Mouse (Mus musculus): ENCODE measurements around the gene Iqcb1.

Iqcb1 gene

GRCm38 (mm10) chr16:36875276-36875851 lies 47.2 kb downstream of the Iqcb1 start:
- peak; percentile 80 to 81 for DNase-seq

DNA sequence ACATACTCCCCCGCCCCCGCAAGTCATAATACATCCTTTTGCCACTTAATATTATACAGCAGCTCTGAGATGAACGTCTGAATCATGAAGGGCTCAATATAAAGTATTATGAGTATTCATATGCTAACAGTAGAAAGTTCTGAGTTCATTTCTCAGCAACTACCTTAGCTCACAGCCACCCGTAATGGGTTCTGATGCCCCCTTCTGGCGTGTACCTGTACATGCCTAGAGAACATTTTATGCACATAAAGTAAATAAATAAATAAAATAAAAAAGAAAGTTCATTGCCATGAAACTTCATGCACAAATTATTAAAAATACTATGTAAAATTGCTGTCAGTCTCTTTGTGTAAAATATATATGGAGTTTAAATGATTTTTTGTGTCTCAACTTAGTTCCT lies 49.1 kb downstream of the Iqcb1 start:
- peak in 1 of 2 experiments; percentile 3 for DNase-seq

DNA sequence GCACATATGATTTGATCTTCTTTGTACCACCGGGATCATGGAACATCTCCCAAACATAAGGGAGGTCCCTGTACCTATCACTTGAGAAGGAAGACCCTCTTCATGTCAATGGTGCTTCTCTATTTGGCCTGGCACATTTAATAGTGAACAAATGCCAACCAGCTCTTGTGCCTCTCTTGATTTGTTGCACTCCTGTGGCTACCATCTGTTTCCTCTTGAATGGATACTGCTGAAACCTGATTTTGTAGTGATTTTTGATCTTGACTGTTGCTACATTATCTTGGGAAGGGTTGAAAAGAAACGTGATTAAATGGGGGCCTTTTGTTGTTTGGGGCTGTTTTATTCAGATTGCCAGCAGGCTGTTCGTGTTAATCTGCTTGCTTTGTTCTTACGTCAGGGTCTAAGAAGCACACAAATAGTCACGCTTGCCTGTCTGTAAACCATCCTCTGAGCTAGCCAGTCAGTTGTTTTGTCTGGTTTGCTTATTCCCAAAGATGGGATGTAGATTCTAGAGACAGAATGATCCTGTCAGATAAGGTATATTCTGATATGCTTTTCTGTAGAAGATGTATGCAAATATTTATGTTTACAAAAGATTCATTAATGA lies 54.7 kb downstream of the Iqcb1 start:
- DNase-seq, result peak; percentile 76 to 82

- DNase-seq, result peak; percentile 70 to 80
Measured at GRCm38 (mm10) chr16:36884881-36885280, 56.7 kb downstream of the Iqcb1 start.

DNA sequence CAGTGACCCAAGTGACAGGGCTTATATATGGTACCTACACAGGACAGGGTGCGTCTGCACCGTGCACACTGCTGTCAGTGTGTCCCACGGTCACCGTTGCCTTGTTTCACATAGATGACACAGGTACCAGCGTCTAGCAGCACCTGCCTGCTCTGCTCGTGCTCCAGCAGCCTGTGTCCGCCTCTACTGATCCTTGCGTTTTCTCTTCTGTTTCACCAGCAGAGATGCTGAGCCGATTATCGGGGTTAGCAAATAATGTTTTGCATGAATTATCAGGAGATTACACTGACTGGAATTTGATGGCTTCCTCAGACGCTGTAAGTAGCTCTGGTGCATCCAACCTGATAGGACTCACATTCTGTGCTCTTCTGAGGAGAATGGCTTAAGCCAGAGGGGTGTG lies 57.7 kb downstream of the Iqcb1 start:
- no peak for DNase-seq

GRCm38 (mm10) chr16:36887546-36887945 lies 59.4 kb downstream of the Iqcb1 start:
- DNase-seq, result peak; percentile 9 to 17

- DNase-seq, result no peak
Measured at GRCm38 (mm10) chr16:36890559-36890958, 62.4 kb downstream of the Iqcb1 start.

- no peak for DNase-seq
Measured at GRCm38 (mm10) chr16:36891415-36891814, 63.2 kb downstream of the Iqcb1 start.

GRCm38 (mm10) chr16:36893317-36893716 lies 65.1 kb downstream of the Iqcb1 start:
- DNase-seq, result no peak

GRCm38 (mm10) chr16:36896712-36897111 lies 68.5 kb downstream of the Iqcb1 start:
- no peak for DNase-seq

DNA sequence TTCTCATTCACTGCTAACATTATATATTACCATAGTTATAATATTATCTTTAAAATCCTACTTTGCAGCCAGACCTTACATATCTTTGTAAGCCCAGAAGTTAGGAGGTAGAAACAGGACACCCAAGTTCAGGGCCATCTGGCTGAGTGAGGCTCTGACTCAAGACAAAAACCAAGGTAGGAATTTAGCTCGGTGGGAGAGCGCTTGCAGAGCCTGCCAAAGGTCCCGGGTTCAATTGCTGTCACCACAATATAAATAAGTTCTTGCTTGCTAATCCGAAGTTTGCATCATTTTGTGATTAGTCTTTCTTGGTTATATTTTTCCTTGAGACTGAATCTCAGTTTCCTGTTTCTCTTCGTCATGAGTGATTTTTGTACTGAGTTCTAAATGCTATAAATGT lies 75.0 kb downstream of the Iqcb1 start:
- no peak for DNase-seq

DNA sequence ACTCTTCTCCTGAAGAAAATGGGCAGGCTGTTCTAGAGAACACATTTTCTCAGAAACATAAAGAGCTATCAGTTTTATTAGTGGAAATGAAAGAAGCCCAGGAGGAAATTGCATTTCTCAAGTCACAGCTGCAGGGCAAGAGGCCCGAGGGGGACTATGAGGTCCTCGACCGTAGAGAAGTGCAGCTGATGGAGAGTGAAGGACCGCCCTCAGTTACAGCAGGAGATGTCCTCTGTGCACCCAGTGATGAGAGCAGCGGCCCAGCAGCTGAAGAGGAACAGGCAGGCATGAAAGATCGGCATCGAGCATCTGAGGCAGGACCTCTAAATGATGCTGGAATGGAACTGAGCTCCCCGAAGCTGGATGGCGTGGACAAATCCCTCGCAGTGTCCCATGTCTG lies 83.7 kb downstream of the Iqcb1 start:
- DNase-seq, result no peak

DNA sequence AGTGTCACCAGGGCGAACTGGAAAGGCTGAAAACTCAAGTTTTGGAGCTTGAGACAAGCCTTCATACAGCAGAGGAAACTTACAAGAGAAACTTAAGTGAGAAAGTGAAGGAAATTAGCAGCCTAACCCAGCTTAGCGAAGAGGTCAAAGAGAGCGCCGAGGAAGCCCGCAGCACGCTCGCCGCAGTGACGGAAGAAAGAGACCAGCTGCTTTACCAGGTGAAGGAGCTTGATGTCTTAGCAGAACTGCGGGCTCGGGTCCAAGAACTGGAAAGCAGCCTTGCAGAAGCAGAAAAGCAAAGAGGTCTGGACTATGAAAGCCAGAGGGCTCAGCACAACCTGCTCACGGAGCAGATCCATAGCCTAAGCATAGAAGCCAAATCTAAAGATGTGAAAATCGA lies 84.1 kb downstream of the Iqcb1 start:
- DNase-seq, result peak in 1 of 2 experiments; percentile 13

DNA sequence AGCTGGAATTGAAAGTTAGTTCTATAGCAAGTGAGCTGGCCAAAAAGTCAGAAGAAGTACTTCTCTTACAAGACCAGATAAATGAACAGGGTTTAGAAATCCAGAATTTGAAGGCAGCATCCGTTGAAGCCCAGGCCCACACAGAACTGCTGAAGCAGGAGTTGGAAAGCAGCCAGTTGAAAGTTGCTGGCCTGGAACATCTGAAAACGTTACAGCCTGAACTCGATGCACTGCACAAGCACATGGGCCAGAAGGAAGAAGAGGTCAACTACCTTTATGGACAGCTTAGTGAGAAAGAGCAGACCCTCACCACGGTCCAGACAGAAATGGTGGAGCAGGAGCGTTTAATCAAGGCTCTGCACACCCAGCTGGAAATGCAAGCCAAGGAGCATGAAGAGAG lies 86.0 kb downstream of the Iqcb1 start:
- DNase-seq, result no peak

- DNase-seq, result no peak
Measured at GRCm38 (mm10) chr16:36918505-36918904, 90.3 kb downstream of the Iqcb1 start.

DNA sequence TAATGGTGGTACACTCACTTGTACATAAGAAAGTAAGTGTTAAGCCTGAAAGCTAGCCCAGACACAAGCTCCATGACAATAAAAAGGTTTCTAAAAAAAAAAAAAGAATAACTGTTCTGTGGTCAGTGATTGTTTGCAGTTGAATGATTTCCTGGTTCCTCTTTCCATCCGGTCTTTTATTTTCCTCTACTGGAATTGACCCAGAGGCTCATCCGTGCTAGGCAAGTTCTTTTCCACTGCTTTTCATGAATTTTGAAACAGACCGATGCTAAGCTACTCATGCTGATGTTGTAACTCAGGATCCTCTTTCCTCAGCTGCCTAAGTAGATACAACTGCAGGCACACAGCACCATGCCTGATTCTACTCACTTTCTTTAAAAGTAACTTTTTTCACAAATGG lies 92.2 kb downstream of the Iqcb1 start:
- no peak for DNase-seq

- DNase-seq, result no peak
Measured at GRCm38 (mm10) chr16:36921067-36921613, 93.0 kb downstream of the Iqcb1 start.

DNA sequence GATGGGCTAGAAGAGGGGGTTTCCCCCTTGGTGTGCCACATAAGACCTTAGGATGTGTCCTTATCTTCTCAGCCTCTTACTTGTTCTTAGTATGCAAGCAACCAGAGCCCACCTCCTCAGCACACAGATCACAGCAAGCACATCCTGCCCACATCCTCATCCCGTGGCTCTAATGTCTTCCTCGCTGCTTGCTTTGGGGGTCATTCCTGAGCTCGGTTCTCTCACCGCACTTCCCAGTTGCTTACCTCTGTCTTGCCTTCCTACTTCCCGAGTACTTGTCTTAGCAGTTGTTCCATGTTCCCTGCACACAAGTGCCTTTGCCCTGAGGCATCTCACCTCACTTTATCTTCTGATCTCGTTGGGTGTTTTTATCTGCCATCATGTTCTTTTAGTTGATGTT lies 93.8 kb downstream of the Iqcb1 start:
- DNase-seq, result no peak

All from cerebellum, postnatal 10 days (tissue).